Mouse (Mus musculus) forebrain, embryonic 11.5 days (tissue): ENCODE measurements around the gene Naa10. TPM values are rescaled to one million over a fixed set of nuclear protein-coding genes. Genes with fewer than 3 reads are reported as not detected.

Experiments used
- ATAC-seq: fragments of 200-750 bp; cut with Nextera tagmentation; replicated peaks from 2 replicates; pipeline ENCODE4 v1.8.0; 2017; ENCODE audit warnings: moderate TSS enrichment; ENCODE audit not compliant: low FRiP score
- DNase-seq: peaks from one replicate; pipeline ENCODE4 v3.0.0-alpha.2; 2017; ENCODE audit warnings: low spot score
- H3K27ac ChIP-seq: fragments of 300-500 bp; sonication (generic); 2 replicates; pipeline ENCODE4 v1.5.1; 2014; ENCODE audit warnings: low read depth, low read length
- H3K27me3 ChIP-seq: fragments of 300-500 bp; sonication (generic); 2 replicates; pipeline ENCODE4 v1.6.1; 2014; ENCODE audit warnings: mild to moderate bottlenecking, low read length, mixed read lengths; ENCODE audit not compliant: control insufficient read depth, insufficient read depth
- H3K36me3 ChIP-seq: fragments of 300-500 bp; sonication (generic); 2 replicates; pipeline ENCODE4 v1.6.1; 2014; ENCODE audit warnings: mild to moderate bottlenecking, low read length, moderate library complexity, mixed read lengths; ENCODE audit not compliant: control insufficient read depth, insufficient read depth
- H3K4me1 ChIP-seq: fragments of 300-500 bp; sonication (generic); replicated peaks from 2 replicates; pipeline ENCODE4 v1.6.1; 2014; ENCODE audit warnings: low read length, mixed read lengths; ENCODE audit not compliant: control insufficient read depth, insufficient read depth
- H3K4me2 ChIP-seq: fragments of 300-500 bp; sonication (generic); 2 replicates; pipeline ENCODE4 v1.6.1; 2014; ENCODE audit warnings: low read depth, mild to moderate bottlenecking, low read length, moderate library complexity, mixed read lengths; ENCODE audit not compliant: severe bottlenecking
- H3K4me3 ChIP-seq: fragments of 300-500 bp; sonication (generic); 2 replicates; pipeline ENCODE4 v1.5.1; 2014; ENCODE audit warnings: low read depth, low read length
- H3K9ac ChIP-seq: fragments of 300-500 bp; sonication (generic); 2 replicates; pipeline ENCODE4 v1.6.1; 2014; ENCODE audit warnings: low read length
- H3K9me3 ChIP-seq: fragments of 300-500 bp; sonication (generic); 2 replicates; pipeline ENCODE4 v1.6.1; 2016; ENCODE audit warnings: low read length, mixed read lengths; ENCODE audit not compliant: control insufficient read depth
- WGBS: fragments of 180-500 bp; shearing (Covaris S2); extraction: QIAGEN DNeasy Blood & Tissue Kit; methylation state at CpG from one replicate; pipeline ENCODE4 v1.1.7; 2014; 5-methylcytosine and 5-hydroxymethylcytosine counted together
- polyA plus RNA-seq: library from polyadenylated mRNA; unstranded; fragments of >200 nt; fragmentation: Nextera tagmentation; extraction: Ambion mirVana; gene quantifications from 2 replicates; pipeline ENCODE4 v1.2.1, GENCODE M21; 2014

Naa10 gene
- polyA plus RNA-seq = 134 and 137 TPM in 2 replicates

DNA sequence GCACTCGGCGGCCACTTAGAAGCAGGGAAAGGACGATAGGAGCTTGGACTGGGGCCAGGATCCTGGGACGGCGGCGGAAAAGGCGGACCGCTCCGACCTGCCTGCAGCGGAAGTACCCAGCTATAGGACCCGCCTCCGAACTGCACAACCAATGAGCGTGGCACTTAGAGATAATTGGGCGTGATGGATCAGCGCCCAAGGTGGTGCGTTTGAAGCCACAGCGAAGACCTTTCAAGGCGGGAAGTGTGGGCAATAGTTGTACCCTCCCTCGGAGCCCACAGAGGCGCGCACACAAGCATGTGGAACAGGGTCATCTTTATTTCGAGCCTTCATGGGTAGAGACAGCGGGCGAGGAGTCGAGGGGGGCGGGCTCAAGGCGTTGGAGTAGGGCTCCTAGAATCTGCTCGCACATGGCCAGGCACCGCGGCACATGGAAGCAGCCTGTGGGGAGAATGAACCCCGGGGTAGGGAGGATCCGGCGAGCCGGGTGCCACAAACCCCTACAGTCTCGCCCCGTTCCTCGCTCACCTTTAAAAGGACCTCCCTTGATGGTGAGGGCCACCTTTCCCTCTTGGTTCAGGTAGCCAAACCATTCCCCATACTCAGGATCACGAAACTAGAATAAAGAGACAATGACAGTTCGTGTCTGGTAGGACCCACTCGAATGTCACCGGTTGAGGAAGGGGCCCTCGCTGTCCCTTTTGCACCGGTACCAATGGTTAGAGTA lies at the start of gene Naa10, which contains the start of gene Arhgap4:
Gene Naa10, minus strand, starts transcription at position 122 of the 727 bp plus-strand sequence.
Gene Arhgap4, minus strand, starts transcription at position 48 of the 727 bp plus-strand sequence.
- H3K27me3 ChIP-seq = no peaks in the 10 kb centered on the region
- peak within 1 kb of the TSS; percentile 65 for H3K27ac ChIP-seq

DNA sequence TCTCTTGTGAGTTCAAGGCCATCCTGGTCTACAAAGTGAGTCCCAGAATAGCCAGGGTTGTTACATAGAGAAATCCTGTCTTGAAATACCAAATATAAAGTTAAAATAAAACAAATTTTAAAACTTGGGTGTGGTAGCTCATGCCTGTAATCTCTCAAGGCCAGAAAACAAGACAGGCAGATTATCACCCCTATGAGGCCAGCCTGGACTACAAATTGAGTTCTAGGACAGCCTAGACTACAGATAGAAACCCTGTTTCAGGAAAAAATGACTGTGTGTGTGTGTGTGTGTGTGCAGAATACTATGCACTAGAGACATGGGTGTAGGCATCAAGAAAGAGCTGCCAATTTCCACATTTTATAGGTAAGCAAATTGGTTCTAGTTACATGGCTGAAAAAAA lies 49.0 kb upstream of the Naa10 start:
- Histone ChIP-seq H3K4me3 (no peak overlapping the region), H3K36me3 (no peaks in the 10 kb centered on the region), H3K27ac (no peak overlapping the region), H3K4me2 (no peak overlapping the region), H3K9me3 (no peaks in the 10 kb centered on the region), H3K9ac (no peak overlapping the region), H3K27me3 (no peaks in the 10 kb centered on the region), H3K4me1 (no peaks in the 10 kb centered on the region)
- no peak for ATAC-seq
- DNase-seq = no peak

More for the DNA sequence above, at the start of gene Naa10, which contains the start of gene Arhgap4:
- ATAC-seq (peak; percentile 98), DNase-seq (peak; percentile 89)
- H3K4me2 ChIP-seq = peak within 1 kb of the TSS; percentile 67
- H3K4me3 ChIP-seq = peak within 1 kb of the TSS; percentile 50
- H3K4me1 ChIP-seq = no peaks in the 10 kb centered on the region
- no peaks in the 10 kb centered on the region for H3K36me3 ChIP-seq
- peak within 1 kb of the TSS; percentile 64 for H3K9ac ChIP-seq
- WGBS = 19% methylated on average over 43 of the region's 43 CpGs
- H3K9me3 ChIP-seq = no peaks in the 10 kb centered on the region

DNA sequence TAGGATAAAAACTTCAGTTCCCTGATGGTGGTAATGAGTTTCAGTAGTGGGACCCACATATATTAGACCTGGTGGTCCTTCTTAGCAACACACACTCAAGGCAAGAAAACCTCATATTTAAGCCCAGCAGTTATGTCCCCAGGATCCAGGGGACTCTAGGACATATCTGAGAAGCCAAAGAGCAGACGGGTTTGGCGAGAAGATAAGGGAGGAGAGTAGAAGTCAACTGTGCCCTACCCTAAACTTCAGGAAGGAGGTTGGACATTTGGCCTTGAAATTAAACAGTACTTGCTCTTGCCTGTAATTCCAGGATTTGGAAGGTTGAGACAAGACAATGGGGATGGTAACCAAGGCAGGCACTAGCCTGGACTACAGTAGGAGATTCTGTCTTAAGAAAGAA lies 48.0 kb upstream of the Naa10 start:
- no peak overlapping the region for H3K9ac ChIP-seq
- no peak for ATAC-seq
- H3K27ac ChIP-seq = no peak overlapping the region
- no peak overlapping the region for H3K4me3 ChIP-seq
- H3K9me3 ChIP-seq = no peaks in the 10 kb centered on the region
- no peaks in the 10 kb centered on the region for H3K36me3 ChIP-seq
- 88% methylated on average over 2 of the region's 2 CpGs for WGBS
- H3K4me2 ChIP-seq = no peak overlapping the region
- H3K27me3 ChIP-seq = no peaks in the 10 kb centered on the region
- no peaks in the 10 kb centered on the region for H3K4me1 ChIP-seq
- DNase-seq = no peak

DNA sequence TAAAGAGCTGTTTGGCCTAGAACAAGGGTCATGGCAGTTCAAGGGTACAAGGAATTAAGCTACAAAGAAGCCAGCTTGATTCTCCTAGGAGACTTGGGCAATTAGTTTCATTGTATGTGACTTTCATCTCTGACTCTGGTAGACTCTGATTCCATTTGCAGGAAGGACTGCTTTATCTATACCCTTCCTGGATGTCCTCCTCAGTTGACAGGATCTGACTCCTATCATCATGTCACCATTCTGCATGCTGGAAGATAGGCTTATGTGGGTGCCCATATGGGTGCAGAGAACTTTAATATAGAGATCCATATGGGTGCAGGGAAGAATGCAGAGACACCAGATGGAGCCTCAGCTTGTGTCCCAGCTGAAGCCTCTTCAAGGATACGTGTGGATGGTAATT lies 47.4 kb upstream of the Naa10 start:
- 78% methylated on average over 1 of the region's 1 CpGs for WGBS
- Histone ChIP-seq H3K4me2 (no peak overlapping the region), H3K27ac (no peak overlapping the region), H3K27me3 (no peaks in the 10 kb centered on the region), H3K9me3 (no peaks in the 10 kb centered on the region), H3K36me3 (no peaks in the 10 kb centered on the region), H3K9ac (no peak overlapping the region), H3K4me3 (no peak overlapping the region), H3K4me1 (peaks cover 1% of the 10 kb centered on the region; the same call in 1 of the 2 replicates)
- no peak for DNase-seq
- ATAC-seq = no peak

DNA sequence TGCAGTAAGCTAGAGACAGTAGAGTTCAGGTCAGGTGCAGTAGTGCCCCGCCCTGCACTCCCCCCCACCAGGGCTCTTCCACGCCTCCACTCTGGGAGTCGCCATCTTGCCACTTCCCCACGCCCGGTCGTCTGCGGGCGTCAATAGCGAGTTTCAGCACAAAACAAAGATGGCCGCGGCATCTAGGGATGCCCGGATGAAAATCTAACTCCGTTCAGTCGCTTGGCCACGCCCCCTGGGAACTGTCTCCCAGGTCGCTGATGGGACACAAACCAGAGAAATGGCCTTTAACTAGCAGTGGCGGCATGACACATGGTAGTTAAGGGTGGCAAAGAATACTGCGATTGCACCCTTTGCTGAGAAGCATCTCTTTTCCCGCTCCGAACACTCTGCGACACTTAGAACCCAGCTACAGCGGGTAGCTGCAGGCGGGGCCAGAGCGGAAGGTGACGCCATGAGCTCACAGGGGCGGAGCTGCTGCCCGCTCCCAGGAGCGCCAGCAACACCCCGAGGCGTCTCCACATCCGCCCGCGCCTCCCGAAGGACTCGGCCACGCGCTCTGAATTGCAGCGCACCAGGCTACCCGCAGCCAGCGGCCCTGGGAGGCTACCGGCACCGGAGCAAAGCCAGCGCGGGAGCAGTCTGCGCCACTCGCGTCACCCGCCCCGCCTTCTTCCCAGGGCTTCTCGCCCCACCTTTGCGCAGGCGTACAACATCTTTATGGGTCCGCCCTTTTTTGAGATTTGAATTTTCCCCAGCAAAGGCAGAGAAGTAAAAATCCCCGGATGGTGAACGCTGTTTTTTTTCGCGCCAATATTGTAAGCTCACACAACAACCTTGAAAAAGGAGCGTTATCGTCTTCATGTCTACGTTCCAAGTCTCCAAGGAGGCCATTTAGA lies 45.7 kb upstream of the Naa10 start:
- WGBS = 21% methylated on average over 57 of the region's 60 CpGs
- Histone ChIP-seq H3K4me1 (peaks cover 4% of the 10 kb centered on the region; the same call in 1 of the 2 replicates), H3K4me2 (peak overlapping the region; percentile 47), H3K36me3 (no peaks in the 10 kb centered on the region), H3K4me3 (peak overlapping the region; percentile 71), H3K27me3 (no peaks in the 10 kb centered on the region), H3K9me3 (no peaks in the 10 kb centered on the region), H3K27ac (peak overlapping the region; percentile 97), H3K9ac (peak overlapping the region; percentile 77)
- DNase-seq (peak; percentile 91), ATAC-seq (peak; percentile 89)

DNA sequence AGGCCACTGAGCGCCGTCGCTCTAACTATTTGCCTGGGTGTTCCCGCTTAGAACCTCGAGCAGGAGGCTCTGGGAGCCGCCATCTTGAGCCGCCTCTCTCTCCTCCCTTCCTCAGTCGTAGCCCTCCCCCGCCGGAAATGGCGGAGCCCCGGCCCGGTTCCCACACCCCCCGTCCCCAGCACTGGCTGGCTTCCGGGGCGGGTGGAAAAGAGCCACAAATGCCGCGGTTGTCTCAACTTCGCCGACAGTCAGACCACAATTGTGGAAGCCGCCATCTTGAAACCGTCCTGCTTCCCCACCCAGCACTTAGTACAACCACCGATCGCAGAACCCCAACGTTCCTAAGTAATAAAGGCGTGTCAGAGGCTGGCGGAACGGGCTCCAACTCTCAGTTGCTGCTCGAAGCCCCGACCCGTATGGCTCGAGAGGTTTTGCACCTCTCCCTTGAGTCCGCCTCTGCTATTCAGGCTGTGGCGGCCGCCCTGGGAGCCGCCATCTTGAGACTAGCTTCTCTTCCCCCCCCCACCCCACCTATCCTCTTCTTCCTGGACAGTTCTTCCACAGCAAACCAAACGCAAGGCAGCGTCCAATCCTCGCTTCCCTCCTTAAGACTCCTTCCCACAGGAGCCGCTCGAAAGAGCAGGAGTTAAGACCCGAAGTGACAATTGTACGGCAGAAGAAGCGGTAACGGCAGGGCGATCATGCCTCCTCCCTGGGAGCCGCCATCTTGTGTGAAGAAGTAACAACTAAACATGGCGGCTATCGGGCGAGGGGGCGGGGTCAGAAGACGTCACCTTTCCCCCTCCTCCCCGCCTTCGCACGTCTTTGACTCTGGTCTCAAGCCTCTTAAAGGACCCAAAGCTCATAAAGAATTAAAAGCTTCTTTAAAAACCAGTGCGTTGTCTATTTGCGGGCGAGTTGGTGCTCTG lies 44.8 kb upstream of the Naa10 start, which contains the start of gene Hcfc1:
Gene Hcfc1, minus strand, starts transcription at position 110 of the 929 bp plus-strand sequence.
- Histone ChIP-seq H3K27ac (peak within 1 kb of the TSS; percentile 97), H3K9ac (peak within 1 kb of the TSS; percentile 77), H3K9me3 (no peaks in the 10 kb centered on the region), H3K36me3 (no peaks in the 10 kb centered on the region), H3K27me3 (no peaks in the 10 kb centered on the region), H3K4me1 (peaks cover 4% of the 10 kb centered on the region; the same call in 1 of the 2 replicates), H3K4me3 (peak within 1 kb of the TSS; percentile 71), H3K4me2 (peak within 1 kb of the TSS; percentile 63)
- DNase-seq (peak; percentile 90), ATAC-seq (peak; percentile 75)
- WGBS = 20% methylated on average over 57 of the region's 58 CpGs

DNA sequence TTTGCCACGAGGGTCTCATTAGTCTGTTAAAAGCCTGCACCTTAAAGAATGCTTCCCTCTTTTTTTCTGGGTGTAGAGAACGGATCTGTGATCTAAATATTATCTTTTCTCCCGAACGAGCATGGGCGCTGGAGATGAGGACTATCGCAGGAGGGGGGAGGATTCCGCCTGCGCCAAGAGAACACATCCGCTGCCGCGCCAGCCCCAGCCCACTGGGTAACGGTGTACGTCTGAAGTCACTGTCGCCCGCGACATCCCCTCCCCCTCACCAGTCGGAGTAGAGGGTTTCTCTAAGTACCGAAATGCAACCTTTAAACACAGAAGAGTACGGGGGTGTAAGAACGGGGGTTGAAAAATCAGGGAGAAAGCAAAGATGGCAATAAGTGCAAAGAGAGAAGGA lies 43.6 kb upstream of the Naa10 start:
- DNase-seq (no peak), ATAC-seq (no peak)
- H3K4me2 ChIP-seq = peak overlapping the region; percentile 63
- H3K9ac ChIP-seq = peak overlapping the region; percentile 77
- WGBS = 24% methylated on average over 20 of the region's 20 CpGs
- H3K27ac ChIP-seq = no peak overlapping the region
- H3K9me3 ChIP-seq = no peaks in the 10 kb centered on the region
- H3K4me1 ChIP-seq = peaks cover 4% of the 10 kb centered on the region; the same call in 1 of the 2 replicates
- H3K36me3 ChIP-seq = no peaks in the 10 kb centered on the region
- peak overlapping the region; percentile 71 for H3K4me3 ChIP-seq
- H3K27me3 ChIP-seq = no peaks in the 10 kb centered on the region

DNA sequence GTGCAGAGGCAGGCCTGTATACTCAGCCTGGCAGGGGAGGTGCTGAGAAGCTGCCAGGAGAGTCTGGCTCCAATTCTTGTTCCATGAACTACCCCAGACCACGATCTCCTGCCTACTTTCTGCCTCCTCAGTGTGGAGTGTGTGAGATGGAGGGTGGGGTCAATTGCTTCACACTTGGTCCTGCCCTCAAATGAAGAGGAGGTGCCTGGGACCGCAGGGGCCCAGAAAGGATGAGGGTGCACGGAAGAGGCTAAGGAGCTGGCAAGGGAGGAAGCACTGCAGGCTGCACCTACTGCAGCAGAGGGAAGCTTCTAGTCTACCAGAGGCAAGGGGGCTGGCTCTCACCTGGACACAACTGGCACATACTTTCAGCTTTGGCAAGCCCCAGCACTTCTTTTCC lies 42.6 kb upstream of the Naa10 start:
- Histone ChIP-seq H3K27me3 (no peaks in the 10 kb centered on the region), H3K9ac (peak overlapping the region; percentile 77), H3K4me2 (peak overlapping the region; percentile 63), H3K4me1 (peaks cover 4% of the 10 kb centered on the region; the same call in 1 of the 2 replicates), H3K36me3 (no peaks in the 10 kb centered on the region), H3K27ac (no peak overlapping the region), H3K4me3 (peak overlapping the region; percentile 71), H3K9me3 (no peaks in the 10 kb centered on the region)
- WGBS = 59% methylated on average over 3 of the region's 3 CpGs
- DNase-seq (no peak), ATAC-seq (no peak)
